14 mouse cellular contexts compared by ENCODE assay signal in genomic region chr11:56165759-56166158, GRCm38 (mm10).
DNase-seq lines count a peak whose midpoint lies in the region; ATAC-seq lines count a peak whose summit lies in the region.
"Had no signal": no experiment of that assay in that cellular context is flagged by ENCODE, and none has a peak within 500 bp of the region (broad histone marks: within the 10 kb centered on the region; RNA-seq: fewer than 3 reads in every experiment).

No protein-coding gene starts in this region.

- no peaks in the 10 kb centered on the region for H3K36me3 ChIP-seq in hindbrain, embryonic 16.5 days (ENCODE audit: control insufficient read depth, insufficient read depth, low read length)
- no peaks in the 10 kb centered on the region for H3K36me3 ChIP-seq in hindbrain, embryonic 11.5 days (ENCODE audit: control insufficient read depth, insufficient read depth, low read length)
- H3K36me3 ChIP-seq: embryonic facial prominence, embryonic 10.5 days; limb, embryonic 15.5 days had no signal

- no peaks in the 10 kb centered on the region for H3K9me3 ChIP-seq in hindbrain, embryonic 16.5 days (ENCODE audit: control insufficient read depth, low read length)
- no peaks in the 10 kb centered on the region for H3K9me3 ChIP-seq in hindbrain, embryonic 11.5 days (ENCODE audit: control insufficient read depth, low read length)
- H3K9me3 ChIP-seq: embryonic facial prominence, embryonic 10.5 days; limb, embryonic 15.5 days had no signal

- H3K4me1 ChIP-seq in hindbrain, embryonic 16.5 days (ENCODE audit: control insufficient read depth, insufficient read depth, low read depth, low read length): no peaks in the 10 kb centered on the region
- H3K4me1 ChIP-seq in hindbrain, embryonic 11.5 days (replicated peaks; ENCODE audit: control insufficient read depth, insufficient read depth, low read length): no peaks in the 10 kb centered on the region
- H3K4me1 ChIP-seq: embryonic facial prominence, embryonic 10.5 days; limb, embryonic 15.5 days had no signal

- H3K27me3 ChIP-seq in hindbrain, embryonic 16.5 days (replicated peaks; ENCODE audit: control insufficient read depth, insufficient read depth, low read length): no peaks in the 10 kb centered on the region
- H3K27me3 ChIP-seq in hindbrain, embryonic 11.5 days (ENCODE audit: control insufficient read depth, insufficient read depth, low read length): no peaks in the 10 kb centered on the region
- H3K27me3 ChIP-seq: limb, embryonic 15.5 days had no signal

- WGBS in hindbrain, embryonic 16.5 days: 61% methylated on average over 5 of the region's 5 CpGs
- 88% methylated on average over 5 of the region's 5 CpGs for whole genome bisulfite sequencing in hindbrain, embryonic 11.5 days

- H3K4me2 ChIP-seq in hindbrain, embryonic 16.5 days (ENCODE audit: low read length): no peak overlapping the region
- no peak overlapping the region for H3K4me2 ChIP-seq in hindbrain, embryonic 11.5 days (replicated peaks; ENCODE audit: low read depth, low read length)
- H3K4me2 ChIP-seq: limb, embryonic 15.5 days had no signal

- ATAC-seq in hindbrain, embryonic 16.5 days: peak; percentile 30; the same call in 1 of the 2 replicates
- no peak for ATAC-seq in hindbrain, embryonic 11.5 days (ENCODE audit: low FRiP score)
- ATAC-seq: activated CD4-positive, CD25-positive, alpha-beta regulatory T cell, adult 4 months had no signal

- DNase-seq in hindbrain, embryonic 11.5 days (ENCODE audit: low spot score): no peak
- peak; percentile 28 for DNase-seq in right cerebral cortex, adult 18-20 months
- DNase-seq in right cerebral cortex, postnatal 14 days: no peak
- DNase-seq in layer of hippocampus, postnatal 10 days (ENCODE audit: low spot score in 2 of 2): peak; percentile 48 to 54
- peak; percentile 64 for DNase-seq in telencephalon, adult 2 months (ENCODE audit: low read depth, low spot score)
- DNase-seq in heart, adult 8-10 months (ENCODE audit: low spot score): no peak
- DNase-seq: cerebellum, adult 8-10 months; kidney, adult 18-20 months; thymus, postnatal 36 days had no signal

- no peak overlapping the region for H3K9ac ChIP-seq in hindbrain, embryonic 16.5 days (ENCODE audit: low read depth, low read length)
- no peak overlapping the region for H3K9ac ChIP-seq in hindbrain, embryonic 11.5 days (ENCODE audit: low read depth, low read length)
- H3K9ac ChIP-seq: limb, embryonic 15.5 days had no signal

- no peak overlapping the region for H3K27ac ChIP-seq in hindbrain, embryonic 16.5 days (ENCODE audit: low read depth, low read length)
- H3K27ac ChIP-seq in hindbrain, embryonic 11.5 days (ENCODE audit: low read depth, low read length): no peak overlapping the region
- H3K27ac ChIP-seq: embryonic facial prominence, embryonic 10.5 days; limb, embryonic 15.5 days; stomach, postnatal 0 days had no signal

- no peak overlapping the region for H3K4me3 ChIP-seq in hindbrain, embryonic 16.5 days (ENCODE audit: low read length)
- no peak overlapping the region for H3K4me3 ChIP-seq in hindbrain, embryonic 11.5 days (ENCODE audit: low read depth, low read length)
- H3K4me3 ChIP-seq: embryonic facial prominence, embryonic 10.5 days; limb, embryonic 15.5 days had no signal

Comparison
In these comparisons a context has a peak if more than half of its experiments do, and no peak if none do; other contexts are left out.
1. DNase-seq: peak in right cerebral cortex, adult 18-20 months (single experiment), layer of hippocampus, postnatal 10 days (2 of 2) and telencephalon, adult 2 months (single experiment); none in hindbrain, embryonic 11.5 days (single experiment), right cerebral cortex, postnatal 14 days (single experiment) and heart, adult 8-10 months (single experiment).